Mouse (Mus musculus) liver, embryonic 14.5 days (tissue): Measurements from ENCODE around the gene BC016579.

Experiments used
- CTCF ChIP-seq: IDR thresholded peaks from 2 replicates; pipeline ENCODE4 v1.5.1; 2016; ENCODE audit warnings: antibody characterized with exemption, low read depth, control low read depth
- EP300 ChIP-seq: IDR thresholded peaks from 2 replicates; pipeline ENCODE4 v1.6.1; 2016; ENCODE audit warnings: antibody characterized with exemption, low read depth

DNA sequence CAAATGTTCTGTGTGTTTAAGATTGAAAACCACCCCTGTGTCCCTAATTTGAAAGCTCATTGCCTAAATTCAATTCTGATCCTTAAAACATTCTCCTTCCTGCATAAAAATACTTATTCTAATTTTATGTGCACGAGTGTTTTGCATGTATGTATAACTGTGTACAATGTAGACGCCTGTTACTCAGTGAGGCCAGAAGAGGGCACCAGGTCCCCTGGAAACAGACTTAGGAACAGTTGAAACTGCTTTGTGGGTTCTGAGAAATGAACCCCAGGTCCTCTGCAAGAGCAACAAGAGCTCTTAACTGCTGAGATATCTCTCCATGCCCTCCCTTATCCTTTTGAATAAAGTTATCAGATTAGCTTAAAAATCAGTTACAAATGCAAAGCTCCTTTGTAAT lies 71.4 kb downstream of the BC016579 start:
- TF ChIP-seq CTCF (peak; percentile 54), EP300 (no peak)
